Mouse (Mus musculus) bone marrow macrophage, adult 2 months (primary cell): ENCODE measurements around the gene Zfp607b.

Source experiments
- CTCF ChIP-seq: IDR thresholded peaks from 2 replicates; pipeline ENCODE4 v1.5.1; 2012; ENCODE audit warnings: low read depth, mild to moderate bottlenecking, low read length, moderate library complexity
- POLR2A ChIP-seq: IDR thresholded peaks from 2 replicates; pipeline ENCODE4 v1.6.1; 2012; ENCODE audit warnings: mild to moderate bottlenecking, low read depth, low read length, borderline replicate concordance

DNA sequence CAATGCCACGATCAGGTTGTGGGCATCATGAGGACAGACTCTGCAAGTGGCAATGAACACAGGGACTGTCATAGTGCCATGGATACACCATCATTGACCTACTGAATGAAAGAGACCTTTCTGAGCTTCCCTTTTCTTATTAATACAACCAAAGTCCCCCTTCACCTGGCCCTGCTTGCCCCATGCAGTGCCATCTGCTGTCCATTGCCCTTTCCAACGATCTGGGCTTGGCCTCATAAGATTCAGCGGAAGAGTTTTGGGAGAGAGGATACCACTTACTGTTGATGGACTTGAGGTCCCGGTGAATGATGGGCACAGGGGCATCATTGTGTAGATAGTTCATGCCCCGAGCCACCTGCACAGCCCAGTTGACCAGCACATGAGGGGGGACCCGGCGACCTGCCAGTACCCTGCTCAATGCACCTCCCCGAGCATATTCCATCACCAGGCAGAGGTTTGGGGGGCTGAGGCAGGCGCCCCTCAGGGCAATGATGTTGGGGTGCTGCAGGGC, 16.0 kb upstream of the Zfp607b start:
- no peak for TF ChIP-seq POLR2A
- TF ChIP-seq CTCF: no peak
